Mouse (Mus musculus): ENCODE measurements around the gene Pomc. TPM values are rescaled to one million over a fixed set of nuclear protein-coding genes. Genes with fewer than 3 reads are reported as not detected.
A peak's percentile ranks its signal among the peaks of the same experiment; 100 is the strongest.
"Not testable (repeated sequence)": the region's sequence is repeated elsewhere in the genome, so short reads cannot be mapped to it uniquely, and the experiment has no call there.

Pomc gene
- polyA plus RNA-seq, 1 experiment: not detected

DNA sequence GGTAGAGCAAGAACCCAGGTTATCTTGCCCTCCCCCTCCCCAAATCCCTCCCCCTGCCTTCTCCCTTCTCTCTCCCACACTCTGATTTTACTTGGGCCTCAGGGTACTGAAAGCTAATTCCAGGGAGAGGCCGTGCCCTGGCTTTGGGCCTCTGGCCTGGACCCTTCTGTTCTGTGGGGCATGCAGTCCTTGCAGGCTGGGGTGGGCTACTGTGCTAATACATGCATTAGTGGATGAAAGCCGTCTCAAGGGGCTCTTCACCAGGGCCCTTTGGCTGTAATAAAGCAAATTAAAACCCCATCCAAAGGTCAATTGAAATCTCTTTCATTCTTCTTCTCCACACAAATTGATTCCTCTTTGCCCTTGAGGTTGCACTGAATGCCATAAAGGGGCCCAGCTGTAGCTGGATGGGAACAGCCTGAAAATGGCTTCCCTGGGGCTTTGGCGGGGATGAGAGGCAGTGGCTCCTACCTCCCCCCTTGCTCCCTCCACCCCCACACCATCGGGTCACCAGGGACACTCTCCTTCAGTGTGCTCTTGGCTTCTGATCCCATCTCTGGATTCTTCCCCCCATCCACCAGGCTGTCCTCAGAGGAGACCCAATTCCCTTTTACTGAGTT is 10.2 kb upstream of the Pomc start:
- H3K27ac ChIP-seq (replicated peaks; ENCODE audit: low read depth, low read length): no peak overlapping the region
- no peak overlapping the region for H3K4me3 ChIP-seq (ENCODE audit: insufficient read depth, low read depth, low read length)
- no peaks in the 10 kb centered on the region for H3K4me1 ChIP-seq (ENCODE audit: control insufficient read depth, insufficient read depth, insufficient read length, low read length)

DNA sequence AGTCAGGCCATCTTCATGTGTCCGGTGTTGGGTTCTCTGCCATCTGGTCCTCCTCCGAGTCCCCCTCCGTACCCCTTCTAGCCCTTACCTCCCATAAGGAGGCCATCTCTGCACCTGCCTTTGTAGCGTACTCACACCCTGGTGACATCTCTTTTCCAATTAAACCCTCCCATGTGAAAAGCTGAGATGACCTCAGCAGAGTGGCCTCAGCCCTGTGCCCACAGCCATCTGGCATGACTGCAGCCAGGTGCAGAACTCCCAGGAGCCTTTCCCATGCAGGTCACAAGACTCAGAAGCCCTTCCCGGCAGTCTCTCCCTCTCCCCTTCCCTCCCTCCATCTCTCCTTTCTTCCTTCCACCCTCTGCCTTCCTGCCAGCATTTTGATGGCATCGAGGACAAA is 7.2 kb upstream of the Pomc start:
- Histone ChIP-seq H3K4me3 (ENCODE audit: insufficient read depth, low read depth, low read length) (no peak overlapping the region), H3K4me1 (ENCODE audit: control insufficient read depth, insufficient read depth, insufficient read length, low read length) (no peaks in the 10 kb centered on the region), H3K27ac (replicated peaks; ENCODE audit: low read depth, low read length) (no peak overlapping the region)

DNA sequence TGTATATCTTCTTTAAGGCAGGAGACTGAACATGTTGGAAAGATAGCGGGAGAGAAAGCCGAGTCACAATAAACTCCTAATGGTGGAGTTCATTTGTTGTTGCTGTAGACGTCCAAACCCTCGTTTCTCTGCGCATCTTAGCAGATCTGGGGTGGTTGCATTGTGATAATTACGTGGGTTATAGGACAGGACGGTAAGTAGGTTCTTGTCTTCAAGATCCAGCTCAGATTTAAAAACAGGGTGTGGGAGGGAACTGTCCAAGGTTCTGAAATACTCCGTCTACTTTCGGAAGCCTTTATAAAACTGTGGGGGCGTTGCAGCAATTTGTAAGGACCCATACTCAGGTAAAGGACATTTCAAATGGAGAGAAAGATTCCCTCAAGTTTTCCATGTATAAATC is 620 bp downstream of the Pomc start:
- no peak overlapping the region for H3K27ac ChIP-seq (replicated peaks; ENCODE audit: low read depth, low read length)
- H3K4me3 ChIP-seq (ENCODE audit: insufficient read depth, low read depth, low read length): no peak overlapping the region

DNA sequence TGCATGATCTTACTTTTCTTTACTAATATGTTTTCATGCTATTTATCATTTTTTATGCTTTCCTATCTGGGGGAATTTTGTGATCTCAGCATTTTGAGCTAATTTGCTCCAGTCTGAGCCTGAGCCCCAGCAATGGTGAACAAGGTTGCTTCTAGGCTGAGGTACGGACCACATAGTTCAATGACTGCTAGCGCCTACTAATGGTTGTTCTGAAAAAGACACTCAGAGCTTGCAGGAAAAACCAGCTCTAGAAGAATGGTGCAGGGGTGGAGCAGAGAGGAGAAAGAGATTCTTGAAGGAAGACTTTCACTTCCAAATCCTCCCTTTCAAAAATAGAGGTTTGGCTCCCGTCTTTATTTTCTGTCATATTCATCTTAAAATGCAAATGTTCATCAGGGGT is 1.6 kb downstream of the Pomc start:
- Histone ChIP-seq H3K27ac (replicated peaks; ENCODE audit: low read depth, low read length) (no peak overlapping the region), H3K4me3 (ENCODE audit: insufficient read depth, low read depth, low read length) (no peak overlapping the region), H3K4me1 (ENCODE audit: control insufficient read depth, insufficient read depth, insufficient read length, low read length) (peaks cover 5% of the 10 kb centered on the region; the same call in 1 of the 2 replicates)

More for the DNA sequence above, 620 bp downstream of the Pomc start:
- 0 out of 2 replicates have a peak, but pooled peaks cover 1% of the 10 kb centered on the region for H3K4me1 ChIP-seq (ENCODE audit: control insufficient read depth, insufficient read depth, insufficient read length, low read length)

DNA sequence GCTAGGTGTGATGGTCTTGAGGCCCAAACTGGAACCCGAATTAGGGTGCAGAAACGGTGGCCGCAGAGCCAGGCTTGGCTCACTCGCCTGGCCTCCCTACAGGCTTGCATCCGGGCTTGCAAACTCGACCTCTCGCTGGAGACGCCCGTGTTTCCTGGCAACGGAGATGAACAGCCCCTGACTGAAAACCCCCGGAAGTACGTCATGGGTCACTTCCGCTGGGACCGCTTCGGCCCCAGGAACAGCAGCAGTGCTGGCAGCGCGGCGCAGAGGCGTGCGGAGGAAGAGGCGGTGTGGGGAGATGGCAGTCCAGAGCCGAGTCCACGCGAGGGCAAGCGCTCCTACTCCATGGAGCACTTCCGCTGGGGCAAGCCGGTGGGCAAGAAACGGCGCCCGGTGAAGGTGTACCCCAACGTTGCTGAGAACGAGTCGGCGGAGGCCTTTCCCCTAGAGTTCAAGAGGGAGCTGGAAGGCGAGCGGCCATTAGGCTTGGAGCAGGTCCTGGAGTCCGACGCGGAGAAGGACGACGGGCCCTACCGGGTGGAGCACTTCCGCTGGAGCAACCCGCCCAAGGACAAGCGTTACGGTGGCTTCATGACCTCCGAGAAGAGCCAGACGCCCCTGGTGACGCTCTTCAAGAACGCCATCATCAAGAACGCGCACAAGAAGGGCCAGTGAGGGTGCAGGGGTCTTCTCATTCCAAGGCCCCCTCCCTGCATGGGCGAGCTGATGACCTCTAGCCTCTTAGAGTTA is 5.2 kb downstream of the Pomc start:
- H3K4me1 ChIP-seq (ENCODE audit: control insufficient read depth, insufficient read depth, insufficient read length, low read length): peaks cover 5% of the 10 kb centered on the region; the same call in 1 of the 2 replicates
- H3K4me3 ChIP-seq (ENCODE audit: insufficient read depth, low read depth, low read length): peak overlapping the region; percentile 81
- H3K27ac ChIP-seq (replicated peaks; ENCODE audit: low read depth, low read length): peak overlapping the region; percentile 94

DNA sequence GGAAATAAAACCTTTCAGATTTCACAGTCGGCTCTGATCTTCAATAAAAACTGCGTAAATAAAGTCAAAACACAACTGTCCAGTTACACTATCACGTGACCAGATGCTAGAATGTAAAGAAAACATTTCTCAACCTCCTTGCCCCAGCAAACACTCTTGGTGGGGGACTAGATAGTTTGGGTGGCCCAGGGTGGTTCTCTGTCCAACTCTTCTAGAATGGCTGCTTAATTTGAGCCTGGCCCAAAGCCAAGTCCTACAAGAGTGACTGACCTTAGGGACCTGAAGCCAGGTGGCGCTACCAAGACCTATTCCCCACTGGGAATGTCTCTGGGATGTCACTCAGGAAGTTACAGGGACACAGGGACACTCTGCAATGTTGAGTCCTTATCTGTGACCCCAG is 5.8 kb downstream of the Pomc start:
- Histone ChIP-seq H3K4me1 (ENCODE audit: control insufficient read depth, insufficient read depth, insufficient read length, low read length) (peaks cover 5% of the 10 kb centered on the region; the same call in 1 of the 2 replicates), H3K4me3 (ENCODE audit: insufficient read depth, low read depth, low read length) (peak overlapping the region; percentile 81), H3K27ac (replicated peaks; ENCODE audit: low read depth, low read length) (peak overlapping the region; percentile 94)

DNA sequence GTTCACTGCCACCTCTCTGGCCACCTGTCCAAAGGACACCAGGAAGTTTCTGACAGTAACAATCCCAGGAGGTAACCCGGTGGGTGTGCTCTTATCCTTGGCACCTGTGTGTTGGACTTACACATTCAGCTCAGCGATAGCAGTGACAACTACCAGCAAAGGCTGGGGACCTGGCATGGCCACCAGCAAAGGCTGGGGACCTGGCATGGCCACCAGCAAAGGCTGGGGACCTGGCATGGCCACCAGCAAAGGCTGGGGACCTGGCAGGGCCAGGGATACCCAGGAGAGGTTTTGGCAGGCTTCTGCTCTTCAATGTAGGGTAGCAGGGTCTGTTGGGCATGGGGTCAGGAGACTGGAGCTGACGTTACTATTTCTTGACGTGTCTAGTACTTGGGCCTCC is 12.4 kb downstream of the Pomc start:
- H3K4me1 ChIP-seq (ENCODE audit: control insufficient read depth, insufficient read depth, insufficient read length, low read length): no peaks in the 10 kb centered on the region
- no peak overlapping the region for H3K4me3 ChIP-seq (ENCODE audit: insufficient read depth, low read depth, low read length)
- H3K27ac ChIP-seq (replicated peaks; ENCODE audit: low read depth, low read length): no peak overlapping the region

DNA sequence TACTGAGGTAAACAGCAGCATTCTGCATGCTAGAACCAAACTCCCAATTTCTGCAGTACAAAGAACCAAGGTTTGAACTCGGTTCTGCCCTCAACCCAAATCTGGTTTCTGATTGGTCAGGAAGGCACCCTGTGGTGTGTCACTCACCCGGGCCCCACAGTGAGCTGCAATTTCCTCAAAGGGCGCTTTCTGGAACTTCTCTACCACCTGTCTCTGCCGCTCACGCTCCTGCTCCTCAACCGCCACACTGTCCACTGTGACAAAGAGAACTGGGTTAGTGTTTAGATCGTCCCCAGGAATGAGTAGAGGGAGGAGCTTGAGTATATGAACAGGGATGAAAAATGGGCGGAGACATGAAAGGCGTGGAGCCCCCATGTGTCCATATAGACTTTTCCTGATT is 13.6 kb downstream of the Pomc start:
- H3K4me1 ChIP-seq (ENCODE audit: control insufficient read depth, insufficient read depth, insufficient read length, low read length): no peaks in the 10 kb centered on the region
- H3K4me3 ChIP-seq (ENCODE audit: insufficient read depth, low read depth, low read length): no peak overlapping the region
- H3K27ac ChIP-seq (replicated peaks; ENCODE audit: low read depth, low read length): no peak overlapping the region

DNA sequence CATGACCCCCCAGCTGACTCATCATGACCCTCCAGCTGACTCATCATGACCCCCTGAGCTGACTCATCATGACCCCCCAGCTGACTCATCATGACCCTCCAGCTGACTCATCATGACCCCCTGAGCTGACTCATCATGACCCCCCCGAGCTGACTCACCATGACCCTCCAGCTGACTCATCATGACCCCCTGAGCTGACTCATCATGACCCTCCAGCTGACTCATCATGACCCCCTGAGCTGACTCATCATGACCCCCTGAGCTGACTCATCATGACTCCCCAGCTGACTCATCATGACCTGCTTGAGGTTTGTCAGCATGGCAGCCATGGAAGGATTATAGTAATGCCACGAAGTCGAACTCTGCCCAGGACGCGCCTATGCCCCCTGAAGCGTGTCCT is 18.4 kb downstream of the Pomc start:
- not testable (repeated sequence) for H3K4me1 ChIP-seq (ENCODE audit: control insufficient read depth, insufficient read depth, insufficient read length, low read length); H3K4me3 ChIP-seq (ENCODE audit: insufficient read depth, low read depth, low read length); H3K27ac ChIP-seq (replicated peaks; ENCODE audit: low read depth, low read length)

DNA sequence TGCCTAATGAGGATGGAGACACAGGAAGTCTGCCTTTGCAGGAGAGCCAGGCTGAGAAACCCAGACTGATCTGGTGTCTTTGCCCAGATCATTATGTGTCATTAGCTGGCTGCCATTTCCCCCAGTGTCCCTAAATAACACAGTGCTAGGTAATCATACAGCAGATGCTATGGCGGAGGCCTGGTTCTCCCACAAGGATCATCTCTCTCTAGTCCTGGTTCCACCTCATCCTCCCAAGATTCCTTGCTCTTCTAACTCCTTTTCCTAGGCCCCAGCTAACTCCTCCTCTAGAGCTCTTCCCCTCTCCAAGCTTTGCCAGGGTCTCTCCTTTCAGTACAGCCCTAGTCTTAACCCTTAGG is 26.2 kb downstream of the Pomc start:
- H3K4me3 ChIP-seq (ENCODE audit: insufficient read depth, low read depth, low read length): peak overlapping the region; percentile 17; the same call in 1 of the 2 replicates
- H3K27ac ChIP-seq (replicated peaks; ENCODE audit: low read depth, low read length): peak overlapping the region; percentile 30; the same call in 1 of the 2 replicates
- no peaks in the 10 kb centered on the region for H3K4me1 ChIP-seq (ENCODE audit: control insufficient read depth, insufficient read depth, insufficient read length, low read length)

DNA sequence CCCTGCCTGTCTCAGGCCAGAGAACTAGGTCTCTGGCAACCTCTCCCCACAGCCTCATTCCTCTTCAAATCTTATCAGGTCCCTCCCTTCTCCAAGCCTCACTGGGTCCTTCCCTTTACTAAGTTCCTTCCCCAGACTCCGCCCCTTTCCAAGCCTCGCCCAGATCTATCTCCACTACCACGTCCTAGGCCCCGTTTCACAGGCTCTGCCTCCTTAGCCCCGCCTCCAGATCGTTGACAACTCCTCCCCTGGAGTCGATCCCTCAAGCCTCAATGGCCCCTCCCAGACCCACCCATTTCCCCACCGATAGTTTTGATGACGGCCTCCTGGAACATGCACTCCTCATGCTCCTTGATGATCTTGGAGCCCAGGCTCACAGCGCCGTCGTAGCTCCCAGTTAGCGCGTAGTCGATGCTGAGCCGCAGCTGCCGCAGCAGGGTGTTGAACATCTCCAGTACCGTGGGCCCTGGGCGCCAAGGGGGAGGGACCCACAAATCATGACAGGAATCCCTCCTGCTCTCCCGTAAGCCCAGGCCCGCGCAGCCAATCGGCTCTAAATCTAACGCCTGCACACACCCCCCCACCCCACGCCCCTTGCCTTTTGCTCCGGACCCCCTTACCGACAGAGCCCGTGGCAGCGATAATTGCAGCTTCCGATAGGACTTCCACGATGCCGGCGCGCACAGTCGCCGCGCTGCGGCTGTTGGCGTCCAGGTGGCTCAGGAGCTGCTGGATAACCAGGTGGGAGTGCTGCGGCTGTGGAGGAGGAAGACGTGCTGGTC is 26.8 kb downstream of the Pomc start:
- Histone ChIP-seq H3K4me3 (ENCODE audit: insufficient read depth, low read depth, low read length) (peak overlapping the region; percentile 56), H3K4me1 (ENCODE audit: control insufficient read depth, insufficient read depth, insufficient read length, low read length) (no peaks in the 10 kb centered on the region), H3K27ac (replicated peaks; ENCODE audit: low read depth, low read length) (peak overlapping the region; percentile 30; the same call in 1 of the 2 replicates)

DNA sequence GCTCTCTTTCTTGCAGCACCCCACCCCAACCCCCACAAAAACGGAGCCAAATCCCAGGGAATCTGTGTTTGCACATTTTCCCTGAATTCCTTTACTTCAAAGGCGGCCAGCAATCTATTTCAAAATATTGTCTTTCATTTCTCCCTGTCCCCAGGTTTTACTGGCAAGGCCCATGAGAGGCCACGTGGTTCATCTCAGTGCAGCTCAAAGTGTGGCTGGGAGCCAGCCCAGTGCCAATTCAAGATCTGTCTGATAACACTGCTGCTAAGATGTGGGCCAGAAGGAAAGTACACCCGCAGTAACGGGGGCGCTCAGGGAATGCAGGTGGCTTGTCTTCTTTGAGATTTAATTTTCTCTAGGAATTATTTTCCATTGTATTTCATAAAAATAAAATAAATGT is 27.5 kb downstream of the Pomc start:
- Histone ChIP-seq H3K4me1 (ENCODE audit: control insufficient read depth, insufficient read depth, insufficient read length, low read length) (no peaks in the 10 kb centered on the region), H3K27ac (replicated peaks; ENCODE audit: low read depth, low read length) (no peak overlapping the region), H3K4me3 (ENCODE audit: insufficient read depth, low read depth, low read length) (no peak overlapping the region)

DNA sequence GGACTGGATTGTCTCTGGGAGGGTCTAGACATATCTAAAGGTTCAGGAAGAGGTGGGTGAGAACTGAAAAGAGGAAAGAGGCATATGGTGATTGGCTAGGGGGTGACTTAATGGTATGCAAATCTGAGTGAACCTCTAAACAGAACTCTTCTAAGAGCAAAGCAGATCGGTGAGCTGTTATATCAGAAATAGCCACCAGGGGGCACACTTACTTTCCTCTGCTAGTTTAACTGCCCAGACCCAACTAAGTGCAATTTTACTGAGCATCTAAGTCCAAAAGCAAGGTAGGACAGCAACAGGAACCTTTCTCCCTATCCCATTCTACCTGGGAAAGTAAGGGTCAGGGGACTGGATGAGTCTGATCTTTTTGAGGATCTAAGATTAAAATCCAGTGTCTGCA is 29.0 kb downstream of the Pomc start:
- Histone ChIP-seq H3K4me3 (ENCODE audit: insufficient read depth, low read depth, low read length) (no peak overlapping the region), H3K4me1 (ENCODE audit: control insufficient read depth, insufficient read depth, insufficient read length, low read length) (no peaks in the 10 kb centered on the region), H3K27ac (replicated peaks; ENCODE audit: low read depth, low read length) (no peak overlapping the region)

DNA sequence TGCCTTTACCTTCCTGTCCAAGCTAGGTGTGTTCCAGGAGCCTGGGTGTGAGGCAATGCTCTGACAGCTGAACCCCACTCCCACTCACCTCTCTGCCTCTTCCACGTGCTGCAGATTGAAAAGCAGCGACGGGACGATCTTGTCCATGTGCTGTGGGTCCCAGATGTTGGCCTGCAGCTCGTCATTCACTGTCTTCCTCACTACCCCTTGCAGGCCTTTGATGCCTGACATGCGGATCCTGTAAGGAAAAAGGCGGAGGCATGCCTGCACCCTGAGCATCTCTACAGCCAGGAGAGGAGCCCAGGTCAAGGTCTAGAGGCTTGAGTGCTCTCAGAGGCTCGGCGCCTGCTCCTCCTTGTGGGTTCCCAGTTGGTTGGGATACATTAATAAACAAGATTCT is 29.7 kb downstream of the Pomc start:
- H3K4me1 ChIP-seq (ENCODE audit: control insufficient read depth, insufficient read depth, insufficient read length, low read length): no peaks in the 10 kb centered on the region
- H3K27ac ChIP-seq (replicated peaks; ENCODE audit: low read depth, low read length): no peak overlapping the region
- H3K4me3 ChIP-seq (ENCODE audit: insufficient read depth, low read depth, low read length): no peak overlapping the region

DNA sequence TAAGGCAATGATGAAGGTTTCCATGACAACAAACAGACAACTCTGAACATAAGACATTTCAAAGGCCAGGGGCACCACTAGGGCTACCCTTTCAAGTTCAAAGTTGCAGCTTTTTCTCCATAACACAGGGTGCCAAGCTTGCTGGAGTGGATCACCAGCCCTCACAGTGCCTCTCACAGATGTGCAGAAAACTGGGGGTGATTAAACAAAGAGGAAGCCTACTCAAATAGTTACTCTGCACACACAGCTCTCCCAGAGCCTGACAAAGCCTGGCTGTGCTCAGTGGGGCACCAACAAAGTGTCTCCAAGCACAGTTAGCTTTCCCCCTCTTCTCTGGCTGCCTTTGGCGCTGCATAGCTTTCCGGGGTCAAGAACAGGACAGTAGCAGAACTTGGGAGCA is 35.2 kb downstream of the Pomc start:
- Histone ChIP-seq H3K4me3 (ENCODE audit: insufficient read depth, low read depth, low read length) (no peak overlapping the region), H3K4me1 (ENCODE audit: control insufficient read depth, insufficient read depth, insufficient read length, low read length) (no peaks in the 10 kb centered on the region), H3K27ac (replicated peaks; ENCODE audit: low read depth, low read length) (no peak overlapping the region)
